Mouse (Mus musculus): ENCODE data around the gene Arid5b.

The Arid5b gene

GRCm38 (mm10) chr10:68203322-68203721 is 75.2 kb downstream of the Arid5b start:
- in situ Hi-C loops (cut with MboI, MseI), result no loop called here

GRCm38 (mm10) chr10:68199440-68199839 is 79.1 kb downstream of the Arid5b start:
- in situ Hi-C loops (cut with MboI, MseI), result no loop called here

GRCm38 (mm10) chr10:68196324-68196723 is 82.2 kb downstream of the Arid5b start:
- in situ Hi-C loops (cut with MboI, MseI), result no loop called here

- in situ Hi-C loops (cut with MboI, MseI), result no loop called here
Observed at GRCm38 (mm10) chr10:68193561-68193960, 85.0 kb downstream of the Arid5b start.

GRCm38 (mm10) chr10:68192824-68193255 is 85.7 kb downstream of the Arid5b start:
- in situ Hi-C loops (cut with MboI, MseI), result no loop called here

- in situ Hi-C loops (cut with MboI, MseI), result no loop called here
Observed at GRCm38 (mm10) chr10:68191691-68192380, 86.7 kb downstream of the Arid5b start.

- in situ Hi-C loops (cut with MboI, MseI), result no loop called here
Observed at GRCm38 (mm10) chr10:68191146-68191545, 87.4 kb downstream of the Arid5b start.

GRCm38 (mm10) chr10:68189847-68190246 is 88.7 kb downstream of the Arid5b start:
- in situ Hi-C loops (cut with MboI, MseI), result loop anchor here (10.0 kb wide), 1 partner anchor 715 kb away; no protein-coding TSS in a partner anchor

GRCm38 (mm10) chr10:68183096-68183495 is 95.4 kb downstream of the Arid5b start:
- in situ Hi-C loops (cut with MboI, MseI), result loop anchor here (10.0 kb wide), 1 partner anchor 722 kb away; no protein-coding TSS in a partner anchor

GRCm38 (mm10) chr10:68182266-68182665 is 96.3 kb downstream of the Arid5b start:
- in situ Hi-C loops (cut with MboI, MseI), result loop anchor here (10.0 kb wide), 1 partner anchor 723 kb away; no protein-coding TSS in a partner anchor

- in situ Hi-C loops (cut with MboI, MseI), result loop anchor here (10.0 kb wide), 1 partner anchor 724 kb away; no protein-coding TSS in a partner anchor
Observed at GRCm38 (mm10) chr10:68181156-68181555, 97.4 kb downstream of the Arid5b start.

- in situ Hi-C loops (cut with MboI, MseI), result loop anchor here (10.0 kb wide), 1 partner anchor 724 kb away; no protein-coding TSS in a partner anchor
Observed at GRCm38 (mm10) chr10:68180721-68181120, 97.8 kb downstream of the Arid5b start.

- in situ Hi-C loops (cut with MboI, MseI), result loop anchor here (10.0 kb wide), 1 partner anchor 725 kb away; no protein-coding TSS in a partner anchor
Observed at GRCm38 (mm10) chr10:68180151-68180550, 98.4 kb downstream of the Arid5b start.

GRCm38 (mm10) chr10:68179741-68180140 is 98.8 kb downstream of the Arid5b start:
- in situ Hi-C loops (cut with MboI, MseI), result loop anchor here (10.0 kb wide), 1 partner anchor 725 kb away; no protein-coding TSS in a partner anchor

GRCm38 (mm10) chr10:68179339-68179738 is 99.2 kb downstream of the Arid5b start:
- in situ Hi-C loops (cut with MboI, MseI), result no loop called here

- in situ Hi-C loops (cut with MboI, MseI), result no loop called here
Observed at GRCm38 (mm10) chr10:68177697-68178485, 100.6 kb downstream of the Arid5b start.

- in situ Hi-C loops (cut with MboI, MseI), result no loop called here
Observed at GRCm38 (mm10) chr10:68175811-68176210, 102.7 kb downstream of the Arid5b start.

GRCm38 (mm10) chr10:68173634-68174033 is 104.9 kb downstream of the Arid5b start:
- in situ Hi-C loops (cut with MboI, MseI), result no loop called here

- in situ Hi-C loops (cut with MboI, MseI), result no loop called here
Observed at GRCm38 (mm10) chr10:68172906-68173305, 105.6 kb downstream of the Arid5b start.

- in situ Hi-C loops (cut with MboI, MseI), result no loop called here
Observed at GRCm38 (mm10) chr10:68171974-68172373, 106.6 kb downstream of the Arid5b start.

GRCm38 (mm10) chr10:68168613-68169012 is 109.9 kb downstream of the Arid5b start:
- in situ Hi-C loops (cut with MboI, MseI), result no loop called here

- in situ Hi-C loops (cut with MboI, MseI), result no loop called here
Observed at GRCm38 (mm10) chr10:68168141-68168540, 110.4 kb downstream of the Arid5b start.

Data from T-helper 2 cell (primary cell).